Mouse (Mus musculus): ENCODE results near the gene Srms.
"Not testable (repeated sequence)": the region's sequence is repeated elsewhere in the genome, so short reads cannot be mapped to it uniquely, and the experiment has no call there.

Srms gene

GRCm38 (mm10) chr2:181202886-181203285, 10.1 kb downstream of the Srms start:
- DNase-seq (ENCODE audit: low read depth, low spot score), result no peak
- H3K27me3 ChIP-seq (ENCODE audit: control insufficient read depth, insufficient read depth, low read length, poor library complexity, severe bottlenecking), result no peaks in the 10 kb centered on the region
- no peaks in the 10 kb centered on the region for H3K36me3 ChIP-seq (ENCODE audit: control insufficient read depth, insufficient read depth, low read length, poor library complexity, severe bottlenecking)

GRCm38 (mm10) chr2:181202422-181202821, 10.6 kb downstream of the Srms start, which contains the start of gene Ptk6:
Ptk6 (minus strand) TSS chr2:181202789.
- H3K36me3 ChIP-seq (ENCODE audit: control insufficient read depth, insufficient read depth, low read length, poor library complexity, severe bottlenecking), result no peaks in the 10 kb centered on the region
- DNase-seq (ENCODE audit: low read depth, low spot score), result no peak
- H3K27me3 ChIP-seq (ENCODE audit: control insufficient read depth, insufficient read depth, low read length, poor library complexity, severe bottlenecking), result no peaks in the 10 kb centered on the region

- Histone ChIP-seq H3K36me3 (ENCODE audit: control insufficient read depth, insufficient read depth, low read length, poor library complexity, severe bottlenecking) (no peaks in the 10 kb centered on the region), H3K27me3 (ENCODE audit: control insufficient read depth, insufficient read depth, low read length, poor library complexity, severe bottlenecking) (no peaks in the 10 kb centered on the region)
- no peak for DNase-seq (ENCODE audit: low read depth, low spot score)
These were observed 11.4 kb downstream of the Srms start for GRCm38 (mm10) chr2:181201606-181202005.

GRCm38 (mm10) chr2:181196628-181197300, 16.2 kb downstream of the Srms start:
- no peaks in the 10 kb centered on the region for H3K36me3 ChIP-seq (ENCODE audit: control insufficient read depth, insufficient read depth, low read length, poor library complexity, severe bottlenecking)
- H3K27me3 ChIP-seq (ENCODE audit: control insufficient read depth, insufficient read depth, low read length, poor library complexity, severe bottlenecking), result no peaks in the 10 kb centered on the region
- no peak for DNase-seq (ENCODE audit: low read depth, low spot score)

- H3K27me3 ChIP-seq (ENCODE audit: control insufficient read depth, insufficient read depth, low read length, poor library complexity, severe bottlenecking), result no peaks in the 10 kb centered on the region
- no peaks in the 10 kb centered on the region for H3K36me3 ChIP-seq (ENCODE audit: control insufficient read depth, insufficient read depth, low read length, poor library complexity, severe bottlenecking)
- peak; percentile 74 for DNase-seq (ENCODE audit: low read depth, low spot score)
These were observed 19.9 kb downstream of the Srms start for GRCm38 (mm10) chr2:181193044-181193443.

- no peaks in the 10 kb centered on the region for H3K27me3 ChIP-seq (ENCODE audit: control insufficient read depth, insufficient read depth, low read length, poor library complexity, severe bottlenecking)
- peak; percentile 15 for DNase-seq (ENCODE audit: low read depth, low spot score)
- no peaks in the 10 kb centered on the region for H3K36me3 ChIP-seq (ENCODE audit: control insufficient read depth, insufficient read depth, low read length, poor library complexity, severe bottlenecking)
These were observed 21.0 kb downstream of the Srms start for GRCm38 (mm10) chr2:181191936-181192335.

GRCm38 (mm10) chr2:181191385-181191784, 21.6 kb downstream of the Srms start:
- not testable (repeated sequence) for H3K36me3 ChIP-seq (ENCODE audit: control insufficient read depth, insufficient read depth, low read length, poor library complexity, severe bottlenecking); H3K27me3 ChIP-seq (ENCODE audit: control insufficient read depth, insufficient read depth, low read length, poor library complexity, severe bottlenecking); DNase-seq (ENCODE audit: low read depth, low spot score)

GRCm38 (mm10) chr2:181189321-181189720, 23.7 kb downstream of the Srms start:
- H3K36me3 ChIP-seq (ENCODE audit: control insufficient read depth, insufficient read depth, low read length, poor library complexity, severe bottlenecking), result no peaks in the 10 kb centered on the region
- H3K27me3 ChIP-seq (ENCODE audit: control insufficient read depth, insufficient read depth, low read length, poor library complexity, severe bottlenecking), result no peaks in the 10 kb centered on the region
- no peak for DNase-seq (ENCODE audit: low read depth, low spot score)

- Histone ChIP-seq H3K36me3 (ENCODE audit: control insufficient read depth, insufficient read depth, low read length, poor library complexity, severe bottlenecking) (no peaks in the 10 kb centered on the region), H3K27me3 (ENCODE audit: control insufficient read depth, insufficient read depth, low read length, poor library complexity, severe bottlenecking) (no peaks in the 10 kb centered on the region)
- DNase-seq (ENCODE audit: low read depth, low spot score), result peak; percentile 72
These were observed 24.3 kb downstream of the Srms start for GRCm38 (mm10) chr2:181188681-181189080.

GRCm38 (mm10) chr2:181187121-181188000, 25.6 kb downstream of the Srms start, which contains the start of gene Ppdpf:
Ppdpf (plus strand) TSS chr2:181187247.
- peak; percentile 98 for DNase-seq (ENCODE audit: low read depth, low spot score)
- no peaks in the 10 kb centered on the region for H3K36me3 ChIP-seq (ENCODE audit: control insufficient read depth, insufficient read depth, low read length, poor library complexity, severe bottlenecking)
- no peaks in the 10 kb centered on the region for H3K27me3 ChIP-seq (ENCODE audit: control insufficient read depth, insufficient read depth, low read length, poor library complexity, severe bottlenecking)

- peak; percentile 93 for DNase-seq (ENCODE audit: low read depth, low spot score)
- no peaks in the 10 kb centered on the region for H3K27me3 ChIP-seq (ENCODE audit: control insufficient read depth, insufficient read depth, low read length, poor library complexity, severe bottlenecking)
- H3K36me3 ChIP-seq (ENCODE audit: control insufficient read depth, insufficient read depth, low read length, poor library complexity, severe bottlenecking), result no peaks in the 10 kb centered on the region
These were observed 26.4 kb downstream of the Srms start for GRCm38 (mm10) chr2:181186635-181187034.

- no peak for DNase-seq (ENCODE audit: low read depth, low spot score)
- Histone ChIP-seq H3K27me3 (ENCODE audit: control insufficient read depth, insufficient read depth, low read length, poor library complexity, severe bottlenecking) (no peaks in the 10 kb centered on the region; the same call in 1 of the 2 replicates), H3K36me3 (ENCODE audit: control insufficient read depth, insufficient read depth, low read length, poor library complexity, severe bottlenecking) (no peaks in the 10 kb centered on the region)
These were observed 32.1 kb downstream of the Srms start for GRCm38 (mm10) chr2:181180898-181181297.

GRCm38 (mm10) chr2:181178471-181178870, 34.5 kb downstream of the Srms start:
- DNase-seq (ENCODE audit: low read depth, low spot score), result no peak
- Histone ChIP-seq H3K27me3 (ENCODE audit: control insufficient read depth, insufficient read depth, low read length, poor library complexity, severe bottlenecking) (no peaks in the 10 kb centered on the region; the same call in 1 of the 2 replicates), H3K36me3 (ENCODE audit: control insufficient read depth, insufficient read depth, low read length, poor library complexity, severe bottlenecking) (no peaks in the 10 kb centered on the region)

GRCm38 (mm10) chr2:181178015-181178414, 35.0 kb downstream of the Srms start:
- DNase-seq (ENCODE audit: low read depth, low spot score), result no peak
- Histone ChIP-seq H3K36me3 (ENCODE audit: control insufficient read depth, insufficient read depth, low read length, poor library complexity, severe bottlenecking) (no peaks in the 10 kb centered on the region), H3K27me3 (ENCODE audit: control insufficient read depth, insufficient read depth, low read length, poor library complexity, severe bottlenecking) (no peaks in the 10 kb centered on the region; the same call in 1 of the 2 replicates)

- DNase-seq (ENCODE audit: low read depth, low spot score), result no peak
- Histone ChIP-seq H3K36me3 (ENCODE audit: control insufficient read depth, insufficient read depth, low read length, poor library complexity, severe bottlenecking) (no peaks in the 10 kb centered on the region), H3K27me3 (ENCODE audit: control insufficient read depth, insufficient read depth, low read length, poor library complexity, severe bottlenecking) (no peaks in the 10 kb centered on the region; the same call in 1 of the 2 replicates)
These were observed 38.3 kb downstream of the Srms start for GRCm38 (mm10) chr2:181174646-181175045.
